Mouse (Mus musculus) right cerebral cortex, postnatal 25 days (tissue): ENCODE results near the gene Slc9a3r2.

Source experiments
- DNase-seq: peaks from one replicate; pipeline ENCODE4 v3.0.0; 2022

The Slc9a3r2 gene

GRCm38 (mm10) chr17:24658017-24658758 is 8.1 kb upstream of the Slc9a3r2 start, which contains the start of gene Npw:
TSS of gene Npw (minus strand) at chr17:24658457.
- no peak for DNase-seq

GRCm38 (mm10) chr17:24654969-24655368 is 4.8 kb upstream of the Slc9a3r2 start:
- no peak for DNase-seq

GRCm38 (mm10) chr17:24653967-24654710 is 4.0 kb upstream of the Slc9a3r2 start:
- DNase-seq = peak; percentile 50

GRCm38 (mm10) chr17:24651835-24652234 is 1.7 kb upstream of the Slc9a3r2 start:
- DNase-seq = no peak

GRCm38 (mm10) chr17:24650766-24651165 is 639 bp upstream of the Slc9a3r2 start:
- DNase-seq = no peak

- no peak for DNase-seq
These were observed 502 bp downstream of the Slc9a3r2 start for GRCm38 (mm10) chr17:24649581-24650069.

- DNase-seq = no peak
These were observed 1.3 kb downstream of the Slc9a3r2 start for GRCm38 (mm10) chr17:24648731-24649377.

- DNase-seq = no peak
These were observed 2.6 kb downstream of the Slc9a3r2 start for GRCm38 (mm10) chr17:24647493-24647892.

- no peak for DNase-seq
These were observed 3.7 kb downstream of the Slc9a3r2 start for GRCm38 (mm10) chr17:24646381-24646780.

- no peak for DNase-seq
These were observed 4.2 kb downstream of the Slc9a3r2 start for GRCm38 (mm10) chr17:24645916-24646315.

GRCm38 (mm10) chr17:24644875-24645721 is 5.0 kb downstream of the Slc9a3r2 start:
- DNase-seq = no peak

- no peak for DNase-seq
These were observed 6.0 kb downstream of the Slc9a3r2 start for GRCm38 (mm10) chr17:24644030-24644715.

GRCm38 (mm10) chr17:24642791-24643343 is 7.3 kb downstream of the Slc9a3r2 start:
- DNase-seq = no peak

GRCm38 (mm10) chr17:24641944-24642343 is 8.2 kb downstream of the Slc9a3r2 start:
- DNase-seq = no peak

GRCm38 (mm10) chr17:24640581-24640980 is 9.5 kb downstream of the Slc9a3r2 start:
- DNase-seq = no peak

GRCm38 (mm10) chr17:24640119-24640518 is 10.0 kb downstream of the Slc9a3r2 start:
- no peak for DNase-seq

GRCm38 (mm10) chr17:24639571-24639988 is 10.5 kb downstream of the Slc9a3r2 start:
- no peak for DNase-seq

GRCm38 (mm10) chr17:24638840-24639239 is 11.3 kb downstream of the Slc9a3r2 start:
- no peak for DNase-seq

- no peak for DNase-seq
These were observed 11.9 kb downstream of the Slc9a3r2 start for GRCm38 (mm10) chr17:24638214-24638613.

GRCm38 (mm10) chr17:24636781-24637481 is 13.2 kb downstream of the Slc9a3r2 start:
- no peak for DNase-seq

- DNase-seq = no peak
These were observed 14.4 kb downstream of the Slc9a3r2 start for GRCm38 (mm10) chr17:24635694-24636093.
